Mouse (Mus musculus) urinary bladder, postnatal 4 days (tissue): ENCODE results near the gene Frmpd4.

Experiments used
- DNase-seq, 2 experiments: peaks; one replicate each; pipeline ENCODE4 v3.0.0; 2021 to 2022; ENCODE audit warnings: low spot score in 2 of 2

Frmpd4 gene

GRCm38 (mm10) chrX:167597639-167598217 is 979.3 kb downstream of the Frmpd4 start:
- no peak for DNase-seq

- no peak for DNase-seq
These were observed 1024.2 kb downstream of the Frmpd4 start for GRCm38 (mm10) chrX:167552827-167553226.

- DNase-seq: no peak
These were observed 1053.9 kb downstream of the Frmpd4 start for GRCm38 (mm10) chrX:167523151-167523550.

GRCm38 (mm10) chrX:167522528-167522927 is 1054.5 kb downstream of the Frmpd4 start:
- no peak for DNase-seq

GRCm38 (mm10) chrX:167518440-167518839 is 1058.6 kb downstream of the Frmpd4 start:
- no peak for DNase-seq

- peak in 1 of 2 experiments; percentile 63 for DNase-seq
These were observed 1079.3 kb downstream of the Frmpd4 start for GRCm38 (mm10) chrX:167497780-167498179.

GRCm38 (mm10) chrX:167492265-167492664 is 1084.8 kb downstream of the Frmpd4 start:
- DNase-seq: no peak

GRCm38 (mm10) chrX:167491589-167492207 is 1085.3 kb downstream of the Frmpd4 start:
- no peak for DNase-seq

GRCm38 (mm10) chrX:167483409-167484177 is 1093.4 kb downstream of the Frmpd4 start:
- DNase-seq: no peak

GRCm38 (mm10) chrX:167477636-167478035 is 1099.4 kb downstream of the Frmpd4 start:
- DNase-seq: no peak

GRCm38 (mm10) chrX:167434883-167435282 is 1142.1 kb downstream of the Frmpd4 start:
- no peak for DNase-seq

GRCm38 (mm10) chrX:167433950-167434349 is 1143.1 kb downstream of the Frmpd4 start:
- no peak for DNase-seq
